Mouse (Mus musculus) liver, embryonic 14.5 days (tissue): ENCODE data around the gene Acat2.

Experiments
- CTCF ChIP-seq: IDR thresholded peaks from 2 replicates; pipeline ENCODE4 v1.5.1; 2016; ENCODE audit warnings: antibody characterized with exemption, low read depth, control low read depth
- EP300 ChIP-seq: IDR thresholded peaks from 2 replicates; pipeline ENCODE4 v1.6.1; 2016; ENCODE audit warnings: antibody characterized with exemption, low read depth

- no peak for TF ChIP-seq EP300
- TF ChIP-seq CTCF: no peak
Observed at GRCm38 (mm10) chr17:12906436-12906835, 54.1 kb downstream of the Acat2 start.
